Mouse (Mus musculus): ENCODE data around the gene Grid1. TPM values are rescaled to one million over a fixed set of nuclear protein-coding genes. Genes with fewer than 3 reads are reported as not detected.
A peak's percentile ranks its signal among the peaks of the same experiment; 100 is the strongest.

Grid1 gene
- polyA plus RNA-seq, 1 experiment from 2014 or later, result 0.28 TPM

DNA sequence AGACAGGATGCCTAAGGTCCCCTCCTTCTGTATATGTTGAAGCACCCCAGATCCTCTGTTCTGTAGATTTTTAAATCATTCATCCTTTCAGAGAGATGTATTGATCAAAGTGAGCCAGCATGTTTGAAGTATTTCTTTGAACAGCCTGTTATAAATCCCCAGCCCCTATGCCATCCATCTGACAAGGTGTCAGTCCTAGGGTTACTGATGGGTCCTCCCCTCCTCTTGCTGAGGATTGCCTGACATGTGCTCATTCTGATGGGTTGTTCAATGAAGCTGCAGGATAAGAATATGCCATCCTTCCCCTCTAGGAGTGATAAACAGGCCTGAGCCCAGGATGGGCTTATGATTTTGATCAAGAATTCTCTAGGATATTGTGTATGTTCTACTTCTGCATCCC lies 411.5 kb downstream of the Grid1 start:
- no peaks in the 10 kb centered on the region for H3K9me3 ChIP-seq (replicated peaks)

DNA sequence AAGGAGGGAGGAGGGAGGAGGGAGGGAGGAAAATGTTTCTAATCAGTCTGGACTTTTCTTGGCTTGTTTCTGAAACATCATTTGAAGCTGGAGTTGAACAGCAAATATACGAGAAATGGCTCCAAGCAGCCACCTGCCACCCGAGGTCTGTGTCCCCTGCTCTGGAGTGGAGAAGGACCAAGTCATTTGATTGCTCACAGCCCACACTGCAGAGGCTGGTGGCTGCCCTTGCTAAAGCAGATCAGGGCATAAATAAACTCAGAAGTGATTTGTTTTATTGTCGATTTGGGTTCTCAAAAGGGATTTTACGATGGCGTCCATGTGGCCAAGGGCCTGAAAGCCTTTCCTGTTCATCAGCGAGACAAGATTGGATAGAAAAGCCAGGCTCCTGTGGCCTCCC lies 423.0 kb downstream of the Grid1 start:
- WGBS, result 92% methylated on average over 6 of the region's 6 CpGs
- no peak for DNase-seq (ENCODE audit: low spot score)
- no peak overlapping the region for H3K4me3 ChIP-seq

More for the DNA sequence above, 411.5 kb downstream of the Grid1 start:
- Histone ChIP-seq H3K27me3 (ENCODE audit: low read depth, poor library complexity, severe bottlenecking) (no peaks in the 10 kb centered on the region), H3K36me3 (no peaks in the 10 kb centered on the region), H3K4me3 (no peak overlapping the region), H3K4me1 (no peaks in the 10 kb centered on the region), H3K27ac (replicated peaks) (no peak overlapping the region)
- DNase-seq (ENCODE audit: low spot score), result no peak

DNA sequence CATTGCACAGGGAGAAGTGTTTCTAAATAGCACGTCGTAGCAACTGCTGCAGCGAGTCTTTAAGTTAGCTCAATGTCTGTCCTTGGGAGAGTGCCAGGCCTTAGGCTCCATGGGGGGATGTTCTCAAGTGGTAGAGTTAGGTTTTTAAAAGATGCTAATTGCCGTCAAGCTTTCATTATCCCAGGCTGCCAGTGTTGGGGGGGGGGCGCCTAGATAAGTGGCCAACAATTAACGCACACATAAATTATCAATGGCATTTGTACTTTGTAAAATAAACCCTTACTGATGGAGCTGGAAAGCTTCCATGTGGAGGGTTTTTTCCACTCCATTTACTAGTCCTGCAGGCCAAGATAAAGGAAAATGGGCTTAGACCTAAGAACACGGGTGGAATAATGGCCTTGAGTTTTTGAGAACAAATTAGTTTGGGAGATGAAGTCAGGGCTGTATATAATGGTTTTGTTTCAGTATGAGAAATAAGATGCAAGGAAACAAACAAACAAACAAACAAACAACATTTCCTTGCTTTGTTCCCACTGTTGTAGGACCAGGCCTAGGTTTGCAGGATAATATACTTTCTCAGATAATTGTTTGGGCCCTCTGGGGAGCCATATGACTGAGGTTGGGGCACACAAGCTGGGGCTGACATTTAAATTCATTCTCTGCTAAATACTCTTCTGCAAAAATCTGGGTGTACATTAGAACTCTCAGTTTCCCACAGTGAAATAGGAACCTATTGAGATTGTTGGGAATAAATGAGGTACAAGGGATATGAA lies 425.1 kb downstream of the Grid1 start:
- 93% methylated on average over 7 of the region's 7 CpGs for WGBS
- no peak for DNase-seq (ENCODE audit: low spot score)
- H3K4me1 ChIP-seq, result no peaks in the 10 kb centered on the region
- no peak overlapping the region for H3K4me3 ChIP-seq
- no peak overlapping the region for H3K27ac ChIP-seq (replicated peaks)
- no peaks in the 10 kb centered on the region for H3K9me3 ChIP-seq (replicated peaks)
- H3K27me3 ChIP-seq (ENCODE audit: low read depth, poor library complexity, severe bottlenecking), result no peaks in the 10 kb centered on the region
- no peaks in the 10 kb centered on the region for H3K36me3 ChIP-seq

More for the DNA sequence above, 423.0 kb downstream of the Grid1 start:
- Histone ChIP-seq H3K36me3 (no peaks in the 10 kb centered on the region), H3K27me3 (ENCODE audit: low read depth, poor library complexity, severe bottlenecking) (no peaks in the 10 kb centered on the region), H3K27ac (replicated peaks) (no peak overlapping the region), H3K9me3 (replicated peaks) (no peaks in the 10 kb centered on the region), H3K4me1 (no peaks in the 10 kb centered on the region)

DNA sequence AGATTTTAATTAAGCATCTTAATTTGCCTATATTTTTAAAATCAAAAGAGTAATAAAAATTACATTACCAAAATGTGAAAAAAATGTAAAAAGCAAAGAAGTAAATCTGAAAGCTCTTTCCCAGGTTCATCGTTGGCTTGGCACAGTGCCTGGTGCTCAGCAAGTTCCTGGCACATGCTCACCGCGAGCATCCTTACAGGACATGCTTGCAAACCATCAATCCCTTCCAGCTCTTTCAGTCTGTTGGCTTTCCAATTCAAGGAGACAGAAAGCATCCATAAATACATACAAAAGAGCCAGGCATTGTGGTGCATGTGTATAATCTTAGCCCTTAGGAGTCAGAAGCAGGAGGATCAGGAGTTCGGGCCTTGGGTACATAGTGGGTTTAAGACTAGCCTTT lies 430.5 kb downstream of the Grid1 start:
- H3K27me3 ChIP-seq (ENCODE audit: low read depth, poor library complexity, severe bottlenecking), result no peaks in the 10 kb centered on the region
- no peak for DNase-seq (ENCODE audit: low spot score)
- 93% methylated on average over 4 of the region's 4 CpGs for WGBS

DNA sequence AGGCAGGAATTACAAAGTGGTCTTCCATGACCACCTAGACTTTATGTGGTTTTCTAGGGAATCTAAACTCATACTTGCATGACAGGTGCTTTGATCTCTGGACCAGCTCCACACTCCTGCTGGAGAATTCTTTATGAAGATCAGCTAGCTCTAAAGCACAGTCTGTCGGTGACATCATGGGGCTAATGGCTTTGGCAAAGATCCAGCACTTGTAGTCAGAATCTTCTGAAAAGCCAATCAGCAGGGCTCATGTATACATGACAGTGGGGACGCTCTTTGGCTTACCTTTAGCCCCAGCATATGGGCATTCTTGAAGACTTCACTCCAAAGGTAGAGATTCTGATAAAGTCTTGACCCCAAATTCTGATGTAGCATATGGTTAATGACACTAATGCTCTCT lies 434.6 kb downstream of the Grid1 start:
- no peak overlapping the region for H3K4me3 ChIP-seq
- 87% methylated on average over 2 of the region's 2 CpGs for WGBS
- H3K4me1 ChIP-seq, result no peaks in the 10 kb centered on the region
- no peaks in the 10 kb centered on the region for H3K27me3 ChIP-seq (ENCODE audit: low read depth, poor library complexity, severe bottlenecking)
- DNase-seq (ENCODE audit: low spot score), result no peak
- no peak overlapping the region for H3K27ac ChIP-seq (replicated peaks)
- no peaks in the 10 kb centered on the region for H3K9me3 ChIP-seq (replicated peaks)
- no peaks in the 10 kb centered on the region for H3K36me3 ChIP-seq

More for the DNA sequence above, 430.5 kb downstream of the Grid1 start:
- Histone ChIP-seq H3K27ac (replicated peaks) (no peak overlapping the region), H3K4me1 (no peaks in the 10 kb centered on the region), H3K4me3 (no peak overlapping the region), H3K36me3 (no peaks in the 10 kb centered on the region), H3K9me3 (replicated peaks) (no peaks in the 10 kb centered on the region)

DNA sequence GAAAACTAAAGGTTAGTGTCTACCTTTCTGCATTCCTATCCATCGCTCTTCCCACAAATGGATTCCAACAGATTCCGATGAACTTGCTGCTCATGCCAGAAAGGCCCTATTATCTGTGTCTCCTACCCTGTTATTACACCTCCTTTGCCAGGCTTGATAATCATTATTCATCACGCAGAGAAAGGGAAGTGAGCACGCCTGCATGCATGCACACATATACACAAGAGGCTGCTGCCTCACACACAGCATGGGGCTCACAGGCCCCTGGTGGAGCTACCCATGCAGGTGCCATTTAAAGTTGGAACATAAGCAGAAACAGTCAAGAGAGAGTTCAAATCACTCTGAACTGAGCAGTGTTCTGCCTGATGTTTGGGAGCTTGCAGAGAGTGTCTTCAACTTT lies 450.4 kb downstream of the Grid1 start:
- H3K27me3 ChIP-seq (ENCODE audit: low read depth, poor library complexity, severe bottlenecking), result no peaks in the 10 kb centered on the region
- H3K4me1 ChIP-seq, result no peaks in the 10 kb centered on the region
- DNase-seq (ENCODE audit: low spot score), result no peak
- H3K4me3 ChIP-seq, result no peak overlapping the region
- H3K36me3 ChIP-seq, result no peaks in the 10 kb centered on the region
- no peak overlapping the region for H3K27ac ChIP-seq (replicated peaks)
- H3K9me3 ChIP-seq (replicated peaks), result no peaks in the 10 kb centered on the region
- 89% methylated on average over 4 of the region's 4 CpGs for WGBS

DNA sequence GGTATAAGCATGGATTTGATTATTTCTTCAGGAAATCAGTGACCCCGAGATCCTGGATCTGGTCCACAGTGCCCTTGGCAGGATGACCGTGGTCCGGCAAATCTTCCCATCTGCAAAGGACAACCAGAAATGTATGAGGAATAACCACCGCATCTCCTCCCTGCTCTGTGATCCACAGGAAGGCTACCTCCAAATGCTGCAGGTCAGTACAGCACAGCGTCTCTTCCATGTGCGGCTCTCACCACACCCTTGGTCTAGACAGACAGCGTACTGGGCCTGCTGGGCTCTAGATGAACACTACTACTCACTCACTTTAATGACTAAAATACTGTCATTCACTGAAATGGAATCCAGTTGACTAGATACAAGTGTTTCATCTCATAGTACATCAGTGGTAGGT lies 489.3 kb downstream of the Grid1 start:
- Histone ChIP-seq H3K9me3 (replicated peaks) (no peaks in the 10 kb centered on the region), H3K4me3 (no peak overlapping the region), H3K27me3 (ENCODE audit: low read depth, poor library complexity, severe bottlenecking) (no peaks in the 10 kb centered on the region), H3K4me1 (no peaks in the 10 kb centered on the region), H3K27ac (replicated peaks) (no peak overlapping the region), H3K36me3 (no peaks in the 10 kb centered on the region)
- WGBS, result 92% methylated on average over 7 of the region's 7 CpGs
- no peak for DNase-seq (ENCODE audit: low spot score)

DNA sequence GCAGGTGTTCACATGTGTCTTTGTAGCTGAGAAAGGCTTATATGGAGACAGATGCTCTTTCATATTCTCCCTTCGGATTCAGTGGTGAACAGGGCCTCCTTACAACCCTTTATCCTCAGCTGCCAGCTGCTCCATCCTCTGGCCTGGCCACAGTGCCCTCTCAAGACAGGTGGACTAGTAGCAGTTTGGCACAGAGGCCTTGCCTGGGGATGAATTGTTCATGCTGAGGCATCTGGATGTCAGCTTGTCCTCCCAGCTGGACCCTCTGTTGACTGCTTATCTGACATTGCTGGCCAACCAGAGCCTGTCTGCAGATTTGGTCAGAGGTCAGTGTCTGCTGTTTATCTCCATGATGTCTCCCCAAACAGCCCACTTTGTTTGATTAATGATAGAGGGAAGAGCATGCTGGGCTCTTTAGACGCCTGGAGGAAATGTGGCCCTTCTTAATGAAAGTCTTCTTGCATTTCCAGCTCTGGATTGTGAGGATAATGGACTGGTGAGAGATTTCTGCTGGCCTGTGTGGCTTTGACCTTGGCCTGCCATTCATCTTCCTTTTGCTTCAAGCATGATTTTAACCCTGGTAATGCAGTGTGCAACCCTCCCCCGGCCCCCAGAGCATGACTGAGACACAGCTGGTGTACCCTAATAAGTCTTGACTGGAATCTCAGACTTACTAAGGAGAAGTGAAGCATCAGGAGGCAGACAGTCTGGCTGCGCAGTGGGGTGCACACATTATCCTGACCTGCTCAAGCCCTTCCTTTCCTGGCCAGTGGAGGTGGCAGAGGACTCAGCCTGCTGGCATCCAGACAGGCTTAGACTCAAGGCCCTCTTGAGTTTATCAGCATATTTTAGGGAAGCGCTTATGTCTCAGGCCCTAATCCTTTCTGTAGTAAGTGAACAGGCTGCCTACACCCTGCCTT lies 493.7 kb downstream of the Grid1 start:
- Histone ChIP-seq H3K9me3 (replicated peaks) (no peaks in the 10 kb centered on the region), H3K36me3 (no peaks in the 10 kb centered on the region), H3K4me1 (no peaks in the 10 kb centered on the region), H3K27ac (replicated peaks) (no peak overlapping the region), H3K4me3 (no peak overlapping the region), H3K27me3 (ENCODE audit: low read depth, poor library complexity, severe bottlenecking) (no peaks in the 10 kb centered on the region)
- DNase-seq (ENCODE audit: low spot score), result no peak
- 77% methylated on average over 5 of the region's 5 CpGs for WGBS

DNA sequence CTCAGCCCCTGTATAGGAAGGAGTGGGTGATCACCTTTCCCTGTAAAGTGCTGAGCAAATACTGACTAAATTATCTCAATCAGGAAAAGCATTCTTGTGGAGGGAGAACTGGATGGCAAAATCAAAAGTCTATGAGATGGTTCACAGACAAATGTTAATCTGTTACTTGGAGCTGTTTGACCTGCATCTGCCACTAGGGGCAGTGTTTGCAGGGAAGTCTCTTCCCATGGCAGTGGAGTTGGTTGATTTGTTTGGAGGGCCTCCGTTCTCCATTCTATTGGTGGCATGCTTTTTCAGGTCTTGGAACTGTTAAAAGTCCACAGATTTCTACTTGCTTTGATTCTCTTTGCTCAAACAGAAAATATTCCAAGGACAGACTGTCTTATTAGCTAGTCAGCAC lies 506.4 kb downstream of the Grid1 start:
- Histone ChIP-seq H3K9me3 (replicated peaks) (no peaks in the 10 kb centered on the region), H3K4me1 (no peaks in the 10 kb centered on the region), H3K4me3 (no peak overlapping the region), H3K36me3 (no peaks in the 10 kb centered on the region), H3K27ac (replicated peaks) (no peak overlapping the region), H3K27me3 (ENCODE audit: low read depth, poor library complexity, severe bottlenecking) (no peaks in the 10 kb centered on the region)
- 68% methylated on average over 1 of the region's 1 CpGs for WGBS
- peak; percentile 21 for DNase-seq (ENCODE audit: low spot score)

DNA sequence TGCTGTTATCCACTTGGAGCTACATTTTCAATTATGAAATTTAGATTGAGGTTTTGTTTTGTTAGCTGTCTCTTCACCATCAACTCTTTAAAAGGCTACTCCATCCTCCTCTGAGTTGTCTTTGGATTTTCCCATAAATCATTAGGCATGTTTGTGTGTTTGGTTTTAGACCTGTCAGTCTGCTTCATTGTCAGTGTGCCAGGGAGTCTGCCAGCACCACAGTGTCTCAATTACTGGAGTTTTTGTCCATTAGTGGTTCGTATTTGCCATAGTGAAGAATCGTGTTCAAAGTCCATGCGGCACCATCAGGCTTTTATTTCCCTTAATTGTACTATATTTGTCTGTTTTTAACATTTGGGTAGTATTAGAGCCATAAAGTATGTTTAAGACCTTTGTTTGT lies 516.7 kb downstream of the Grid1 start:
- 90% methylated on average over 3 of the region's 3 CpGs for WGBS
- H3K36me3 ChIP-seq, result no peaks in the 10 kb centered on the region
- H3K4me1 ChIP-seq, result no peaks in the 10 kb centered on the region
- no peaks in the 10 kb centered on the region for H3K9me3 ChIP-seq (replicated peaks)
- H3K4me3 ChIP-seq, result no peak overlapping the region
- no peak overlapping the region for H3K27ac ChIP-seq (replicated peaks)
- no peak for DNase-seq (ENCODE audit: low spot score)
- no peaks in the 10 kb centered on the region for H3K27me3 ChIP-seq (ENCODE audit: low read depth, poor library complexity, severe bottlenecking)

DNA sequence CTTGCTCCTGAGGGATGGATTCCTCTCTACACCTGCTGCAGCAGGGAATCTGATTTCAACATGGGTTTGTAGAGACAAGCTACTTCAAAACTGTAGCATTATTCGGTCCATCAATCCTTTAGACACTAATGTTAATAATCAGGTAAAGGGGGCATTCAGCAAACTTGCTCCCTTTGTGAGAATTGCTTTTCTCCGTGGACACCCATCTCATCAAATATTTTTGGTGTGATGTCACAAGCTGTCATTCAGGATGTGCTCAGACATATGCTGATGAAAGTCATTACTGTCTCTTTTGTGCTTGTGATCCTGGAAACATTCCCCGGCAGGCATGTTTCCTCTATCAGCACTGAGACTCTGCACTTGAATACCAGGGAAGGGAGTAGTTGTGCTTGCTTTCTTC lies 536.1 kb downstream of the Grid1 start:
- peaks cover 8% of the 10 kb centered on the region for H3K4me1 ChIP-seq
- 78% methylated on average over 3 of the region's 3 CpGs for WGBS
- H3K9me3 ChIP-seq (replicated peaks), result no peaks in the 10 kb centered on the region
- no peaks in the 10 kb centered on the region for H3K36me3 ChIP-seq
- no peak overlapping the region for H3K27ac ChIP-seq (replicated peaks)
- H3K27me3 ChIP-seq (ENCODE audit: low read depth, poor library complexity, severe bottlenecking), result no peaks in the 10 kb centered on the region
- no peak for DNase-seq (ENCODE audit: low spot score)
- H3K4me3 ChIP-seq, result no peak overlapping the region

DNA sequence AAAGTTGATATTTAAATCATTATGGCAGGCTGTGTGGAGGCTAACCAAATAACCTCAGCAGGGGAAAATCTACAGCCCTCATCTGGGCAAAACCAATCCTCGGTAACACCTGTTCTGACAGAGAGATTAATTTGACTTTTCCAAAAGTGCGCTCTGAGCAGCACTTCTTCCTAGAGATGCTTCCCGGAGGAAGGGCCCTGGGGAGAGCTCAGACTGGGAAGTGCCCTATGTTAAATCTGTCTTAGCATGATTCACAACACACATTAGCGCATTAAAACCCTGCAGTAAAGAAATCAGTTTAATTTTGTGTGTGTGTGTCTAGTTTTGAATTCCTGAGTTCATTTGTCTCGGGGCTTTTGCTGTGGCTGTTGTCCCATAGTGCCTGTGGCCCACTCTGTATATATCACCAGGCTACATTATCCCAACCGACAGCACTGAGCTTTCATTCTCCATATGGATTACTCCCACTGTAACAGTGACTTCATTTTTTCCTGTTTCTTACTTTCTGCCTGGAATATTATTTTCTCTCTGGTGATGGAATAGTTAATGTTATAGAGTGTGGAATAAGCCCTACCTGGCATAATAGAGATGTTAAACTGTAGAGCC lies 536.7 kb downstream of the Grid1 start:
- Histone ChIP-seq H3K4me1 (peaks cover 8% of the 10 kb centered on the region), H3K27me3 (ENCODE audit: low read depth, poor library complexity, severe bottlenecking) (no peaks in the 10 kb centered on the region), H3K27ac (replicated peaks) (no peak overlapping the region), H3K9me3 (replicated peaks) (no peaks in the 10 kb centered on the region), H3K36me3 (no peaks in the 10 kb centered on the region), H3K4me3 (no peak overlapping the region)
- DNase-seq (ENCODE audit: low spot score), result no peak
- WGBS, result 89% methylated on average over 6 of the region's 6 CpGs
